Mouse (Mus musculus) forebrain, postnatal 0 days (tissue): Measurements from ENCODE around the gene Galnt13. TPM values are rescaled to one million over a fixed set of nuclear protein-coding genes. Genes with fewer than 3 reads are reported as not detected.
"Not testable (repeated sequence)": the region's sequence is repeated elsewhere in the genome, so short reads cannot be mapped to it uniquely, and the experiment has no call there.

ENCODE experiments used
- ATAC-seq: fragments of 200-750 bp; cut with Nextera tagmentation; 2 replicates; pipeline ENCODE4 v1.8.0; 2017; ENCODE audit warnings: mild to moderate bottlenecking, moderate library complexity
- DNase-seq: peaks from one replicate; pipeline ENCODE4 v3.0.0-alpha.2; 2015
- H3K27ac ChIP-seq: fragments of 300-500 bp; sonication (generic); 2 replicates; pipeline ENCODE4 v1.5.1; 2014; ENCODE audit warnings: low read depth, mild to moderate bottlenecking, antibody characterized with exemption, low read length, moderate library complexity, mixed read lengths
- H3K27me3 ChIP-seq: fragments of 300-500 bp; sonication (generic); 2 replicates; pipeline ENCODE4 v1.6.1; 2014; ENCODE audit warnings: mild to moderate bottlenecking, low read length, mixed read lengths; ENCODE audit not compliant: insufficient read depth
- H3K36me3 ChIP-seq: fragments of 300-500 bp; sonication (generic); 2 replicates; pipeline ENCODE4 v1.6.1; 2014; ENCODE audit warnings: mild to moderate bottlenecking, moderate library complexity; ENCODE audit not compliant: insufficient read depth
- H3K4me1 ChIP-seq: fragments of 300-500 bp; sonication (generic); 2 replicates; pipeline ENCODE4 v1.6.1; 2014; ENCODE audit warnings: antibody characterized with exemption; ENCODE audit not compliant: insufficient read depth
- H3K4me2 ChIP-seq: fragments of 300-500 bp; sonication (generic); 2 replicates; pipeline ENCODE4 v1.6.1; 2014; ENCODE audit warnings: low read depth, mild to moderate bottlenecking, moderate library complexity
- H3K4me3 ChIP-seq: fragments of 300-500 bp; sonication (generic); 2 replicates; pipeline ENCODE4 v1.5.1; 2014; ENCODE audit warnings: low read depth, low read length, mixed read lengths
- H3K9ac ChIP-seq: fragments of 300-500 bp; sonication (generic); 2 replicates; pipeline ENCODE4 v1.6.1; 2014; ENCODE audit warnings: mild to moderate bottlenecking
- H3K9me3 ChIP-seq: fragments of 300-500 bp; sonication (generic); 2 replicates; pipeline ENCODE4 v1.6.1; 2016; ENCODE audit warnings: low read length
- CTCF ChIP-seq: sonication (generic); IDR thresholded peaks from 2 replicates; pipeline ENCODE4 v1.5.1; 2016; ENCODE audit warnings: antibody characterized with exemption, control low read depth, low read depth
- WGBS: fragments of 180-500 bp; shearing (Covaris S2); extraction: QIAGEN DNeasy Blood & Tissue Kit; methylation state at CpG from one replicate; pipeline ENCODE4 v1.1.7; 2014; 5-methylcytosine and 5-hydroxymethylcytosine counted together
- polyA plus RNA-seq: library from polyadenylated mRNA; unstranded; fragments of >200 nt; fragmentation: Nextera tagmentation; extraction: Ambion mirVana; gene quantifications from 2 replicates; pipeline ENCODE4 v1.2.1, GENCODE M21; 2015
- total RNA-seq: library from RNA; depleted of rRNA; stranded (reverse); fragments of >200 nt; gene quantifications from 2 replicates; pipeline ENCODE4 v1.2.3, GENCODE M21; 2014

The Galnt13 gene
- total and polyA plus RNA-seq, 2 experiments from 2014 or later, result 7.7 to 16.4 TPM

- Histone ChIP-seq H3K27me3 (no peaks in the 10 kb centered on the region), H3K4me2 (no peak overlapping the region), H3K4me3 (no peak overlapping the region), H3K9me3 (no peaks in the 10 kb centered on the region), H3K4me1 (no peaks in the 10 kb centered on the region), H3K9ac (no peak overlapping the region), H3K27ac (no peak overlapping the region), H3K36me3 (no peaks in the 10 kb centered on the region)
- DNase-seq, result no peak
- WGBS, result 81% methylated on average over 5 of the region's 5 CpGs
- no peak for TF ChIP-seq CTCF
- ATAC-seq, result no peak
Observed at GRCm38 (mm10) chr2:54483426-54483825, 47.3 kb downstream of the Galnt13 start.

GRCm38 (mm10) chr2:54522989-54523388, 86.9 kb downstream of the Galnt13 start:
- ATAC-seq (no peak), DNase-seq (no peak)
- Histone ChIP-seq H3K9me3 (no peaks in the 10 kb centered on the region), H3K4me2 (no peak overlapping the region), H3K27me3 (no peaks in the 10 kb centered on the region), H3K9ac (no peak overlapping the region), H3K4me3 (no peak overlapping the region), H3K4me1 (no peaks in the 10 kb centered on the region), H3K27ac (no peak overlapping the region), H3K36me3 (no peaks in the 10 kb centered on the region)
- WGBS, result 80% methylated on average over 3 of the region's 3 CpGs
- TF ChIP-seq CTCF, result no peak

GRCm38 (mm10) chr2:54527073-54527472, 91.0 kb downstream of the Galnt13 start:
- 58% methylated on average over 3 of the region's 3 CpGs for WGBS
- ATAC-seq, result peak; percentile 54

GRCm38 (mm10) chr2:54558357-54559153, 122.4 kb downstream of the Galnt13 start:
- no peaks in the 10 kb centered on the region for H3K9me3 ChIP-seq
- H3K36me3 ChIP-seq, result no peaks in the 10 kb centered on the region
- ATAC-seq (no peak), DNase-seq (no peak)
- no peak for TF ChIP-seq CTCF
- no peaks in the 10 kb centered on the region for H3K27me3 ChIP-seq
- WGBS, result 61% methylated on average over 10 of the region's 10 CpGs
- no peak overlapping the region for H3K4me2 ChIP-seq
- no peak overlapping the region for H3K27ac ChIP-seq
- no peak overlapping the region for H3K9ac ChIP-seq
- no peaks in the 10 kb centered on the region for H3K4me1 ChIP-seq
- H3K4me3 ChIP-seq, result no peak overlapping the region

More at GRCm38 (mm10) chr2:54527073-54527472, 91.0 kb downstream of the Galnt13 start:
- no peaks in the 10 kb centered on the region for H3K9me3 ChIP-seq
- H3K36me3 ChIP-seq, result no peaks in the 10 kb centered on the region
- no peaks in the 10 kb centered on the region for H3K4me1 ChIP-seq
- no peaks in the 10 kb centered on the region for H3K27me3 ChIP-seq
- H3K27ac ChIP-seq, result no peak overlapping the region
- no peak overlapping the region for H3K4me2 ChIP-seq
- TF ChIP-seq CTCF, result no peak
- DNase-seq, result peak; percentile 6
- H3K9ac ChIP-seq, result no peak overlapping the region
- no peak overlapping the region for H3K4me3 ChIP-seq

GRCm38 (mm10) chr2:54565068-54565467, 129.0 kb downstream of the Galnt13 start:
- Histone ChIP-seq H3K4me2 (no peak overlapping the region), H3K4me3 (no peak overlapping the region), H3K36me3 (no peaks in the 10 kb centered on the region), H3K27ac (no peak overlapping the region), H3K27me3 (no peaks in the 10 kb centered on the region), H3K9me3 (no peaks in the 10 kb centered on the region), H3K9ac (no peak overlapping the region), H3K4me1 (no peaks in the 10 kb centered on the region)
- TF ChIP-seq CTCF, result no peak
- DNase-seq (no peak), ATAC-seq (no peak)
- WGBS, result 90% methylated on average over 3 of the region's 3 CpGs

- no peak overlapping the region for H3K4me3 ChIP-seq
- no peaks in the 10 kb centered on the region for H3K9me3 ChIP-seq
- no peak overlapping the region for H3K4me2 ChIP-seq
- no peaks in the 10 kb centered on the region for H3K4me1 ChIP-seq
- no peaks in the 10 kb centered on the region for H3K36me3 ChIP-seq
- ATAC-seq, result no peak
- no peak for DNase-seq
- H3K27me3 ChIP-seq, result no peaks in the 10 kb centered on the region
- 48% methylated on average over 2 of the region's 2 CpGs for whole genome bisulfite sequencing
- H3K27ac ChIP-seq, result no peak overlapping the region
- no peak for TF ChIP-seq CTCF
- no peak overlapping the region for H3K9ac ChIP-seq
Observed at GRCm38 (mm10) chr2:54567186-54567585, 131.1 kb downstream of the Galnt13 start.

GRCm38 (mm10) chr2:54567632-54568031, 131.5 kb downstream of the Galnt13 start:
- no peak overlapping the region for H3K9ac ChIP-seq
- no peak for TF ChIP-seq CTCF
- H3K9me3 ChIP-seq, result no peaks in the 10 kb centered on the region
- H3K27ac ChIP-seq, result no peak overlapping the region
- 83% methylated on average over 9 of the region's 9 CpGs for WGBS
- no peak overlapping the region for H3K4me3 ChIP-seq
- no peaks in the 10 kb centered on the region for H3K4me1 ChIP-seq
- no peaks in the 10 kb centered on the region for H3K36me3 ChIP-seq
- DNase-seq, result no peak
- no peaks in the 10 kb centered on the region for H3K27me3 ChIP-seq
- no peak overlapping the region for H3K4me2 ChIP-seq
- ATAC-seq, result no peak

- DNase-seq, H3K4me3 ChIP-seq, H3K36me3 ChIP-seq, H3K27ac ChIP-seq, H3K4me1 ChIP-seq, H3K4me2 ChIP-seq, H3K27me3 ChIP-seq, H3K9me3 ChIP-seq, H3K9ac ChIP-seq: not testable (repeated sequence)
- WGBS, result no CpG with 5 or more reads among the region's 5 CpGs
- ATAC-seq, result peak; percentile 74
Observed at GRCm38 (mm10) chr2:54713817-54714216, 277.7 kb downstream of the Galnt13 start.
